Mouse (Mus musculus) myocyte (in vitro differentiated cells): Measurements from ENCODE around the gene Dusp23.

Experiments
- CEBPB ChIP-seq: IDR thresholded peaks from 2 replicates; pipeline ENCODE4 v1.6.1; 2011; ENCODE audit warnings: mild to moderate bottlenecking, moderate library complexity; ENCODE audit not compliant: poor library complexity, insufficient read depth, severe bottlenecking
- MAX ChIP-seq: IDR thresholded peaks from one replicate; pipeline ENCODE4 v1.6.1; 2011; ENCODE audit warnings: low read depth, mild to moderate bottlenecking, control low read depth
- MYOD1 ChIP-seq, 3 experiments: IDR thresholded peaks; one replicate each; pipeline ENCODE4 v1.6.1; 2011; ENCODE audit warnings: control low read depth in 2 of 3, low read depth in 2 of 3, mild to moderate bottlenecking in 2 of 3, moderate library complexity in 1 of 3; ENCODE audit not compliant: insufficient read length in 2 of 3, control insufficient read depth in 1 of 3
- MYOG ChIP-seq, 3 experiments: IDR thresholded peaks; one replicate each; pipeline ENCODE4 v1.6.1; 2011; ENCODE audit warnings: control low read depth in 2 of 3, low read depth in 2 of 3, mild to moderate bottlenecking in 2 of 3; ENCODE audit not compliant: insufficient read length in 2 of 3, control insufficient read depth in 1 of 3, insufficient read depth in 1 of 3
- POLR2A ChIP-seq: IDR thresholded peaks from one replicate; pipeline ENCODE4 v1.6.1; 2011; ENCODE audit warnings: low read depth, mild to moderate bottlenecking, control low read depth, moderate library complexity; ENCODE audit not compliant: insufficient read length
- SRF ChIP-seq: IDR thresholded peaks from one replicate; pipeline ENCODE4 v1.6.1; 2011; ENCODE audit warnings: low read depth; ENCODE audit not compliant: control insufficient read depth, insufficient read length
- TCF12 ChIP-seq: IDR thresholded peaks from one replicate; pipeline ENCODE4 v1.6.1; 2011; ENCODE audit warnings: mild to moderate bottlenecking, control low read depth; ENCODE audit not compliant: poor library complexity, insufficient read depth, severe bottlenecking
- USF1 ChIP-seq: IDR thresholded peaks from one replicate; pipeline ENCODE4 v1.6.1; 2011; ENCODE audit warnings: low read depth, mild to moderate bottlenecking, control low read depth, moderate library complexity

DNA sequence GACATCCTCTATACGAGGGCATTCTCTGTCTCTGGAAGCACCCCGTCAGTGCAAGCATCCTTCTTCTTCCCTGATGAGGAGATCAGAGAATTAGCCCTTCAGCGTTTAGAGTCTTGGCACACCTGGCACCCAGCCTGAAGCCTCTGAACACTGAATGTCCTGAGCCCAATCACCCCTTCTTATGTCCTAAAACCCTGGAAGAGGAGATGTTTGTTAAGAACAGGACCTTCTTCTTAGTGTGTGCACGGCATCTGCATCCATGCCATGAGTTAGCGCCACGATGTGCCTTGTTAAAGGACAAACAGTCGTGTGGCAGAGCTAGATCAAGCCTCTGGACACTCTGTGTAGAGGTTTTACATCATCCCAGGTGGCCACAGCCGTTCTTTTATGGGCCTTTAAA, 50.3 kb downstream of the Dusp23 start:
- no peak for TF ChIP-seq MYOD1 (IDR thresholded peaks at IDR 0.05; ENCODE audit: control insufficient read depth in 1 of 3, insufficient read length in 2 of 3, low read depth in 2 of 3)
- no peak for TF ChIP-seq POLR2A
- no peak for TF ChIP-seq SRF
- no peak for TF ChIP-seq MYOG (IDR thresholded peaks at IDR 0.05; ENCODE audit: control insufficient read depth in 1 of 3, insufficient read depth in 1 of 3, insufficient read length in 2 of 3, low read depth in 2 of 3)
- no peak for TF ChIP-seq TCF12
- no peak for TF ChIP-seq USF1
- TF ChIP-seq CEBPB: no peak
- TF ChIP-seq MAX: no peak
